Mouse (Mus musculus) brain, adult 2 months (tissue): Measurements from ENCODE around the gene Dnah12.
"Not testable (repeated sequence)": the region's sequence is repeated elsewhere in the genome, so short reads cannot be mapped to it uniquely, and the experiment has no call there.

Source experiments
- DNase-seq: peaks from one replicate; pipeline ENCODE4 v3.0.0; 2011; ENCODE audit warnings: low read depth, low spot score

Dnah12 gene

GRCm38 (mm10) chr14:26719696-26720095 is 26.6 kb downstream of the Dnah12 start:
- DNase-seq: not testable (repeated sequence)

GRCm38 (mm10) chr14:26724898-26725297 is 31.8 kb downstream of the Dnah12 start:
- no peak for DNase-seq

GRCm38 (mm10) chr14:26758566-26758965 is 65.5 kb downstream of the Dnah12 start:
- DNase-seq: no peak

GRCm38 (mm10) chr14:26764827-26765226 is 71.8 kb downstream of the Dnah12 start:
- no peak for DNase-seq

- no peak for DNase-seq
Measured at GRCm38 (mm10) chr14:26768195-26768594, 75.1 kb downstream of the Dnah12 start.

- DNase-seq: no peak
Measured at GRCm38 (mm10) chr14:26773536-26773935, 80.5 kb downstream of the Dnah12 start.

- DNase-seq: no peak
Measured at GRCm38 (mm10) chr14:26783731-26784130, 90.7 kb downstream of the Dnah12 start.

GRCm38 (mm10) chr14:26785695-26786094 is 92.6 kb downstream of the Dnah12 start:
- DNase-seq: peak; percentile 42

- DNase-seq: no peak
Measured at GRCm38 (mm10) chr14:26794431-26794830, 101.4 kb downstream of the Dnah12 start.

- no peak for DNase-seq
Measured at GRCm38 (mm10) chr14:26798330-26798729, 105.3 kb downstream of the Dnah12 start.

- no peak for DNase-seq
Measured at GRCm38 (mm10) chr14:26799286-26799685, 106.2 kb downstream of the Dnah12 start.

GRCm38 (mm10) chr14:26805500-26805899 is 112.4 kb downstream of the Dnah12 start:
- no peak for DNase-seq

- DNase-seq: peak; percentile 3
Measured at GRCm38 (mm10) chr14:26812734-26813133, 119.7 kb downstream of the Dnah12 start.

- no peak for DNase-seq
Measured at GRCm38 (mm10) chr14:26813871-26814270, 120.8 kb downstream of the Dnah12 start.

- no peak for DNase-seq
Measured at GRCm38 (mm10) chr14:26814908-26815307, 121.8 kb downstream of the Dnah12 start.

GRCm38 (mm10) chr14:26816785-26817184 is 123.7 kb downstream of the Dnah12 start:
- DNase-seq: no peak

GRCm38 (mm10) chr14:26826020-26826419 is 132.9 kb downstream of the Dnah12 start:
- no peak for DNase-seq

- DNase-seq: no peak
Measured at GRCm38 (mm10) chr14:26853053-26853452, 160.0 kb downstream of the Dnah12 start.

GRCm38 (mm10) chr14:26854066-26854465 is 161.0 kb downstream of the Dnah12 start:
- DNase-seq: no peak

GRCm38 (mm10) chr14:26858364-26858763 is 165.3 kb downstream of the Dnah12 start:
- DNase-seq: no peak

- DNase-seq: peak; percentile 37
Measured at GRCm38 (mm10) chr14:26859024-26859423, 165.9 kb downstream of the Dnah12 start.

GRCm38 (mm10) chr14:26867356-26867755 is 174.3 kb downstream of the Dnah12 start:
- DNase-seq: no peak

- no peak for DNase-seq
Measured at GRCm38 (mm10) chr14:26868299-26868698, 175.2 kb downstream of the Dnah12 start.

GRCm38 (mm10) chr14:26878756-26879155 is 185.7 kb downstream of the Dnah12 start:
- DNase-seq: no peak
